Mouse (Mus musculus) layer of hippocampus, adult 9-10 months (tissue): ENCODE data around the gene Tbx2.

Experiments used
- DNase-seq: peaks from one replicate; pipeline ENCODE4 v3.0.0; 2022; ENCODE audit warnings: low spot score

The Tbx2 gene

GRCm38 (mm10) chr11:85887801-85888450, 55.6 kb downstream of the Tbx2 start:
- DNase-seq, result no peak

- DNase-seq, result no peak
These were observed 56.2 kb downstream of the Tbx2 start for GRCm38 (mm10) chr11:85888451-85888961.

GRCm38 (mm10) chr11:85889056-85889729, 56.8 kb downstream of the Tbx2 start:
- DNase-seq, result no peak

- DNase-seq, result no peak
These were observed 57.6 kb downstream of the Tbx2 start for GRCm38 (mm10) chr11:85889730-85890562.

GRCm38 (mm10) chr11:85890563-85890845, 58.2 kb downstream of the Tbx2 start:
- DNase-seq, result no peak

- DNase-seq, result no peak
These were observed 58.8 kb downstream of the Tbx2 start for GRCm38 (mm10) chr11:85891010-85891691.
